Mouse (Mus musculus): Measurements from ENCODE around the gene Cfap69. TPM values are rescaled to one million over a fixed set of nuclear protein-coding genes. Genes with fewer than 3 reads are reported as not detected.
A peak's percentile ranks its signal among the peaks of the same experiment; 100 is the strongest.

Gene Cfap69
- polyA plus RNA-seq, 1 experiment: 10.3 TPM

GRCm38 (mm10) chr5:5663057-5663456 lies 982 bp downstream of the Cfap69 start:
- Histone ChIP-seq H3K4me1 (ENCODE audit: control insufficient read depth, insufficient read depth, low read length) (no peaks in the 10 kb centered on the region; the same call in 1 of the 2 replicates), H3K4me3 (replicated peaks; ENCODE audit: extremely low read depth, low read depth, low read length) (no peak overlapping the region)
- TF ChIP-seq CTCF (IDR thresholded peaks at IDR 0.05; ENCODE audit: insufficient read depth, low read length) (no peak), POLR2A (IDR thresholded peaks at IDR 0.05; ENCODE audit: borderline replicate concordance, extremely low read depth, low read depth, low read length) (no peak)
- WGBS: 27% methylated on average over 6 of the region's 6 CpGs
- DNase-seq: peak; percentile 12

GRCm38 (mm10) chr5:5658680-5659079 lies 5.4 kb downstream of the Cfap69 start:
- TF ChIP-seq CTCF (IDR thresholded peaks at IDR 0.05; ENCODE audit: insufficient read depth, low read length): no peak
- TF ChIP-seq POLR2A (IDR thresholded peaks at IDR 0.05; ENCODE audit: borderline replicate concordance, extremely low read depth, low read depth, low read length): no peak
- Histone ChIP-seq H3K4me3 (replicated peaks; ENCODE audit: extremely low read depth, low read depth, low read length) (no peak overlapping the region), H3K4me1 (ENCODE audit: control insufficient read depth, insufficient read depth, low read length) (no peaks in the 10 kb centered on the region; the same call in 1 of the 2 replicates)
- no peak for DNase-seq
- WGBS: 24% methylated on average over 2 of the region's 2 CpGs

GRCm38 (mm10) chr5:5657932-5658331 lies 6.1 kb downstream of the Cfap69 start:
- no peak overlapping the region for H3K4me3 ChIP-seq (replicated peaks; ENCODE audit: extremely low read depth, low read depth, low read length)
- 53% methylated on average over 2 of the region's 2 CpGs for WGBS
- no peaks in the 10 kb centered on the region; the same call in 1 of the 2 replicates for H3K4me1 ChIP-seq (ENCODE audit: control insufficient read depth, insufficient read depth, low read length)
- no peak for DNase-seq
- TF ChIP-seq POLR2A (IDR thresholded peaks at IDR 0.05; ENCODE audit: borderline replicate concordance, extremely low read depth, low read depth, low read length) (no peak), CTCF (IDR thresholded peaks at IDR 0.05; ENCODE audit: insufficient read depth, low read length) (no peak)

- H3K4me3 ChIP-seq (replicated peaks; ENCODE audit: extremely low read depth, low read depth, low read length): no peak overlapping the region
- no peak for DNase-seq
- no peak for TF ChIP-seq CTCF (IDR thresholded peaks at IDR 0.05; ENCODE audit: insufficient read depth, low read length)
- no peak for TF ChIP-seq POLR2A (IDR thresholded peaks at IDR 0.05; ENCODE audit: borderline replicate concordance, extremely low read depth, low read depth, low read length)
- 44% methylated on average over 6 of the region's 6 CpGs for WGBS
- no peaks in the 10 kb centered on the region for H3K4me1 ChIP-seq (ENCODE audit: control insufficient read depth, insufficient read depth, low read length)
These were observed 15.0 kb downstream of the Cfap69 start for GRCm38 (mm10) chr5:5648817-5649569.

- no peaks in the 10 kb centered on the region for H3K4me1 ChIP-seq (ENCODE audit: control insufficient read depth, insufficient read depth, low read length)
- 2% methylated on average over 1 of the region's 1 CpGs for WGBS
- no peak overlapping the region for H3K4me3 ChIP-seq (replicated peaks; ENCODE audit: extremely low read depth, low read depth, low read length)
- no peak for TF ChIP-seq CTCF (IDR thresholded peaks at IDR 0.05; ENCODE audit: insufficient read depth, low read length)
- no peak for TF ChIP-seq POLR2A (IDR thresholded peaks at IDR 0.05; ENCODE audit: borderline replicate concordance, extremely low read depth, low read depth, low read length)
- DNase-seq: no peak
These were observed 17.9 kb downstream of the Cfap69 start for GRCm38 (mm10) chr5:5646173-5646572.

GRCm38 (mm10) chr5:5638496-5638895 lies 25.5 kb downstream of the Cfap69 start:
- TF ChIP-seq CTCF (IDR thresholded peaks at IDR 0.05; ENCODE audit: insufficient read depth, low read length) (no peak), POLR2A (IDR thresholded peaks at IDR 0.05; ENCODE audit: borderline replicate concordance, extremely low read depth, low read depth, low read length) (no peak)
- 50% methylated on average over 2 of the region's 2 CpGs for WGBS
- Histone ChIP-seq H3K4me3 (replicated peaks; ENCODE audit: extremely low read depth, low read depth, low read length) (no peak overlapping the region), H3K4me1 (ENCODE audit: control insufficient read depth, insufficient read depth, low read length) (no peaks in the 10 kb centered on the region)
- no peak for DNase-seq

- TF ChIP-seq POLR2A (IDR thresholded peaks at IDR 0.05; ENCODE audit: borderline replicate concordance, extremely low read depth, low read depth, low read length) (no peak), CTCF (IDR thresholded peaks at IDR 0.05; ENCODE audit: insufficient read depth, low read length) (no peak)
- no peak for DNase-seq
- no peak overlapping the region for H3K4me3 ChIP-seq (replicated peaks; ENCODE audit: extremely low read depth, low read depth, low read length)
- H3K4me1 ChIP-seq (ENCODE audit: control insufficient read depth, insufficient read depth, low read length): no peaks in the 10 kb centered on the region
- WGBS: 66% methylated on average over 3 of the region's 3 CpGs
These were observed 38.5 kb downstream of the Cfap69 start for GRCm38 (mm10) chr5:5625491-5625890.

GRCm38 (mm10) chr5:5618329-5618728 lies 45.7 kb downstream of the Cfap69 start:
- TF ChIP-seq CTCF (IDR thresholded peaks at IDR 0.05; ENCODE audit: insufficient read depth, low read length) (no peak), POLR2A (IDR thresholded peaks at IDR 0.05; ENCODE audit: borderline replicate concordance, extremely low read depth, low read depth, low read length) (no peak)
- Histone ChIP-seq H3K4me3 (replicated peaks; ENCODE audit: extremely low read depth, low read depth, low read length) (no peak overlapping the region), H3K4me1 (ENCODE audit: control insufficient read depth, insufficient read depth, low read length) (no peaks in the 10 kb centered on the region)
- no peak for DNase-seq
- whole genome bisulfite sequencing: 49% methylated on average over 4 of the region's 4 CpGs

- Histone ChIP-seq H3K4me3 (replicated peaks; ENCODE audit: extremely low read depth, low read depth, low read length) (no peak overlapping the region), H3K4me1 (ENCODE audit: control insufficient read depth, insufficient read depth, low read length) (no peaks in the 10 kb centered on the region)
- TF ChIP-seq POLR2A (IDR thresholded peaks at IDR 0.05; ENCODE audit: borderline replicate concordance, extremely low read depth, low read depth, low read length) (no peak), CTCF (IDR thresholded peaks at IDR 0.05; ENCODE audit: insufficient read depth, low read length) (no peak)
- WGBS: 53% methylated on average over 3 of the region's 3 CpGs
- no peak for DNase-seq
These were observed 53.5 kb downstream of the Cfap69 start for GRCm38 (mm10) chr5:5610540-5610939.

- 87% methylated on average over 3 of the region's 3 CpGs for WGBS
- DNase-seq: no peak
- no peak for TF ChIP-seq CTCF (IDR thresholded peaks at IDR 0.05; ENCODE audit: insufficient read depth, low read length)
- TF ChIP-seq POLR2A (IDR thresholded peaks at IDR 0.05; ENCODE audit: borderline replicate concordance, extremely low read depth, low read depth, low read length): no peak
- H3K4me3 ChIP-seq (replicated peaks; ENCODE audit: extremely low read depth, low read depth, low read length): no peak overlapping the region
- H3K4me1 ChIP-seq (ENCODE audit: control insufficient read depth, insufficient read depth, low read length): no peaks in the 10 kb centered on the region
These were observed 76.4 kb downstream of the Cfap69 start for GRCm38 (mm10) chr5:5587686-5588085.

Measured in lung, adult 2 months (tissue).